Mouse (Mus musculus) small intestine, adult 2 months (tissue): ENCODE results near the gene Gm10134. TPM values are rescaled to one million over a fixed set of nuclear protein-coding genes. Genes with fewer than 3 reads are reported as not detected.

Source experiments
- H3K27ac ChIP-seq: fragments of 200-500 bp; 2 replicates; pipeline ENCODE4 v1.5.1; 2012; ENCODE audit warnings: low read depth, low read length, control low read depth, inconsistent platforms; ENCODE audit not compliant: insufficient read depth
- H3K27me3 ChIP-seq: fragments of 200-500 bp; 2 replicates; pipeline ENCODE4 v1.6.1; 2012; ENCODE audit warnings: mild to moderate bottlenecking, moderate library complexity, low read length, inconsistent platforms; ENCODE audit not compliant: control insufficient read depth, insufficient read depth
- H3K36me3 ChIP-seq: fragments of 200-500 bp; 2 replicates; pipeline ENCODE4 v1.6.1; 2012; ENCODE audit warnings: mild to moderate bottlenecking, low read length, control low read depth, inconsistent platforms; ENCODE audit not compliant: control insufficient read depth, insufficient read depth
- H3K4me1 ChIP-seq: fragments of 200-500 bp; 2 replicates; pipeline ENCODE4 v1.6.1; 2012; ENCODE audit warnings: low read length, inconsistent platforms, mixed read lengths; ENCODE audit not compliant: control insufficient read depth, insufficient read depth, insufficient read length
- H3K4me3 ChIP-seq: fragments of 200-500 bp; 2 replicates; pipeline ENCODE4 v1.5.1; 2012; ENCODE audit warnings: low read depth, mild to moderate bottlenecking, control low read depth, inconsistent platforms, low read length, moderate library complexity
- CTCF ChIP-seq: fragments of 200-500 bp; IDR thresholded peaks from 2 replicates; pipeline ENCODE4 v1.5.1; 2012; ENCODE audit warnings: low read depth, mild to moderate bottlenecking, control low read depth, inconsistent platforms, low read length, moderate library complexity, mixed read lengths; ENCODE audit not compliant: insufficient replicate concordance, insufficient read length; ENCODE audit errors: extremely low read depth
- POLR2A ChIP-seq: fragments of 200-500 bp; IDR thresholded peaks from 2 replicates; pipeline ENCODE4 v1.6.1; 2012; ENCODE audit warnings: low read depth, mild to moderate bottlenecking, control low read depth, inconsistent platforms, low read length, moderate library complexity
- WGBS: fragments of 180-500 bp; shearing (Covaris S2); methylation state at CpG from one replicate; pipeline ENCODE4 v1.1.7; 2018; 5-methylcytosine and 5-hydroxymethylcytosine counted together
- polyA plus RNA-seq: library from polyadenylated mRNA; depleted of rRNA; stranded (reverse); fragments of >200 nt; gene quantifications from 2 replicates; pipeline ENCODE4 v1.2.3, GENCODE M21; 2012

Gene Gm10134
- polyA plus RNA-seq, 1 experiment: 0.57 TPM

DNA sequence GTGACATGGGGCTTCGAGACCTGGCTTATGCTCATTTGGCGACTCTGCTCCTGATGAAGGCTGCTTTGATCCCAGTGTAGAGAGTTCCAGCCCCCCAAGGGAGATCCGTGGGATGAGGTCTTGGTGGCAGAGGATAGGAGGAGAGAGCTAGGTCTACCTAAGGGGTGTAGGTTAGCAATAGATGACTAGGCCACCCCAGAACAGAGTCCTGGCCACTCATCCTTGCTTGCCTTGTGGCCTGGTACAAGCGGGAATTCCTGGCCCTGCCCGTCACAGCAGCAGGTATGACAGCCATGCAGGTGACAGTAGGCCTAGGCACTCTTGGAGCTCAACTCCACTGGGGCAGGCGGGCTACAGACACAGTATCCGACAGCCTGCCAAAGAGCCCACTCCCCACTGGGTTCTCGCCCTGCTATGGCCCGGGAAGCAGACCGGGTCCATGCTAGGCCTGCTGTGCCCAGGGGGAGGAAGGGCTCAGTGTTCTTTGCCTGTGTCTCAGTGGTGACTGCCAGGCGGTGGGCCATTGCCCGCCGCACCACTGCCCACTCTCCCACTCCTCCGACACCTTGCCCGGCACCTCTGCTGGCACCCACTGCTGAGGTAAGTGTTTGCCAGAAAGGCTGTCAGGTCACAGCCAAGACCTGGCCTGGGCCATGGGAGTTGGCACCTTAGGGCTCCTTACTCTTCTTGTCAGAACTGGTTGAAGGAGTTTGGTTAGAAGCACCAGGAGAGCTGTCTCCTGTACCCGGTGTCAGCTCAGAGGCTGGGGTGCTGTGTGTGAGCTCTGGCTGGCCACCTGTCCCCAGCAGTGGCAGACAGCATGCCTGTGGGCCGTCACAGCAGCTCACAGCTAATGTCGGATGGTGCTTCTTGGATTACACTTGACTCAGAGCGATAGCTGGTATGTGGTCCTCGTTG is 21.8 kb downstream of the Gm10134 start:
- Histone ChIP-seq H3K27me3 (no peaks in the 10 kb centered on the region), H3K4me3 (no peak overlapping the region), H3K4me1 (peaks cover 39% of the 10 kb centered on the region), H3K36me3 (no peaks in the 10 kb centered on the region), H3K27ac (no peak overlapping the region)
- TF ChIP-seq CTCF: no peak
- TF ChIP-seq POLR2A: no peak
- 96% methylated on average over 20 of the region's 20 CpGs for WGBS

DNA sequence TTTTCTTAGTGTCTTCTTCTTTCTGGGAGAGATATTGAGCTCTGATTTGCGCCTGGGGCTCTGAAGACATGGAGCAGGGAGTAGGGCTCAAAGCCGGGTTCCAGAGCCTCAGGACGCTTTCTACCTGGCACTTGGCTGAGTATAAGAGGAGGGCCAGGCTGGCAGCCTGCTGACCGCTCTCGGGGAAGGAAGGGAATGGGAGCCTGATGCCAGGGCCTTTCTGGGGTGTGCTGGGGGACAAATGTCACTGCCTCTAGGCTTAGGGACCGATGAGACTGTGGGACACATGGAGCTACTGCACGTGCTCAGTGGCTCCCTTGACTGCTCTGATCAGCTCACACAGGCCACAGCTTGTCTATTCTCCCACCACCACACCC is 22.4 kb downstream of the Gm10134 start:
- no peak overlapping the region for H3K4me3 ChIP-seq
- H3K27ac ChIP-seq: no peak overlapping the region
- H3K27me3 ChIP-seq: no peaks in the 10 kb centered on the region
- TF ChIP-seq POLR2A (no peak), CTCF (no peak)
- WGBS: 95% methylated on average over 7 of the region's 7 CpGs
- H3K36me3 ChIP-seq: no peaks in the 10 kb centered on the region
- H3K4me1 ChIP-seq: peaks cover 42% of the 10 kb centered on the region

DNA sequence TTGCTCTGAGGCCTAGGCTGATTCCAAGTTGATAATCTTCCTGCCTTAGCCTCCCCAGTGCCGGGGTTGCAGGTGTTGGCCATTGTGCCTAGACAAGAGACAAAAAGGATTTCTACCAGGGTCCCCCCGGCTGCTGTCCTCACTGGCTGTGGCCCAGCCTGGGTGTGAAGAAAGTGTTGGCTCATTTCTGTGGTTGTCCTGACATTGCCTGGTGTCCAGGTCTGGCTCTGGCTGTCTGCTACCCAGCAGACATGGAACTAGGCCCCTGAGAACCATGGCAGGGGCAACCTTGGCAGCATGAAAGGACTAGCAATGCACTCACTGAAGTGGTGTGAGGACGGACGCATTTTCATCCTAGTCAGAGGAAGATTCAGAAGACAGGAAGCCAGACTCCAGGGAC is 24.0 kb downstream of the Gm10134 start:
- Histone ChIP-seq H3K27me3 (no peaks in the 10 kb centered on the region), H3K4me1 (peaks cover 38% of the 10 kb centered on the region), H3K4me3 (no peak overlapping the region), H3K36me3 (no peaks in the 10 kb centered on the region), H3K27ac (no peak overlapping the region)
- TF ChIP-seq CTCF (no peak), POLR2A (no peak)
- 85% methylated on average over 4 of the region's 4 CpGs for WGBS

DNA sequence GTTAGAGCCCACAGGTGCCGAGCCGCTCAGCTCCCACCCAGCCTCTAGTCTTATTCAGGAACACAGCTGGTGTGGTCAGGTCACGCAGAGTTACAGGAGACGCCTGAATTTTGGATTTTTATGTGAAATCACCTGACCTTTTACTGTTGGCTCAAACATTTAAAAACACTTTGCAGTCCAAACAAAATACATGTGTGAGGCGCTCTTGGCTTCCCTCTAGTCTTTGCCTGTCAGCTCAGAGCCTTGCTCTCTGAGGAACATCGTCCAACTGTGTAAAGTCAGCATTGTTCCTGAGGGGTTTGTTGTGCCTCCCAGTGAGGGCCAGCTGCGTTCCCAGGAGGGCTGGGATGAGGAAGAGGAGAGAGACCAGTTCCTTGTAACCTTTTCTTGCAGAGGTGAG is 24.4 kb downstream of the Gm10134 start:
- no peak overlapping the region; the same call in 1 of the 2 replicates for H3K27ac ChIP-seq
- H3K4me1 ChIP-seq: peaks cover 36% of the 10 kb centered on the region
- no peak overlapping the region for H3K4me3 ChIP-seq
- H3K36me3 ChIP-seq: no peaks in the 10 kb centered on the region
- WGBS: 82% methylated on average over 7 of the region's 7 CpGs
- no peaks in the 10 kb centered on the region for H3K27me3 ChIP-seq
- TF ChIP-seq CTCF (no peak), POLR2A (no peak)

DNA sequence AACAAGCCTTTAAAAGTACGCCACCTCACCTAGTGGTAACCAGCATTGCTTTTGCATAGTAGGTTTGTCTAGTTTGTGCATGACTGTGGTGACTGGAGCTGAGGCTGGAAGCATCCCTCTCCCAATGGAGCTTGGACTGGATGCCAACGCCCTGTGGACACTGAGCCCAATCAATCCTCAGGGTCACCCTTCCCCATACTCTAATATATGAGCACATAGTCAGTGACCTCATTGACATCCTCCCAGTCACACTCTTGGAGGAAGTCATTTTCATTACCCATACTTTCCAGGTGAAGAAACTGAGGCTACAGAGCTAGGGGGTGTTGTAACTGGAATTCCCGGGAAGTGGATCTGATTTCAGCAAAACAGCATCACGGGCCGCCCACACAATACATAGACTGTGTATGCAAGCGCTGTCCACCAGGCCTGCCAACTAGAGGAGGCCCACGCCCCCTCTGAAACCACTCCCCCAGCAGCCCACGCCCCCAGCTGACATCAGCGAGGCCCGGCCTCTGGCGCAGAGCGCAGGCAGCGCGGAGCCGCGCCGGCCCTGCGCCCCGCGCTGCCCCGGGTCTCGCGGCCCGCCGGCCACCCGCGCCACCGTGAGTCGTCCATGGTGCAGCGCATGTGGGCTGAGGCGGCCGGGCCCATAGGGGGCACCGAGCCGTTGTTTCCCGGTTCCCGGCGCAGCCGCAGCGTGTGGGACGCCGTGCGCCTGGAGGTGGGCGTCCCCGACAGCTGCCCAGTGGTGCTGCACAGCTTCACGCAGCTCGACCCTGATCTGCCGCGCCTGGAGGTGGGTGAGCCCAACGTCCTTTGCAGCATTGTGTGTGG is 27.3 kb downstream of the Gm10134 start:
- Histone ChIP-seq H3K4me3 (peak overlapping the region; percentile 78), H3K4me1 (peaks cover 45% of the 10 kb centered on the region), H3K27ac (peak overlapping the region; percentile 60), H3K27me3 (no peaks in the 10 kb centered on the region), H3K36me3 (no peaks in the 10 kb centered on the region)
- WGBS: 4% methylated on average over 49 of the region's 49 CpGs
- 0 out of 2 replicates have a peak, but pooled peaks have one; percentile 8 for TF ChIP-seq CTCF
- TF ChIP-seq POLR2A: peak; percentile 45; the same call in 1 of the 2 replicates

DNA sequence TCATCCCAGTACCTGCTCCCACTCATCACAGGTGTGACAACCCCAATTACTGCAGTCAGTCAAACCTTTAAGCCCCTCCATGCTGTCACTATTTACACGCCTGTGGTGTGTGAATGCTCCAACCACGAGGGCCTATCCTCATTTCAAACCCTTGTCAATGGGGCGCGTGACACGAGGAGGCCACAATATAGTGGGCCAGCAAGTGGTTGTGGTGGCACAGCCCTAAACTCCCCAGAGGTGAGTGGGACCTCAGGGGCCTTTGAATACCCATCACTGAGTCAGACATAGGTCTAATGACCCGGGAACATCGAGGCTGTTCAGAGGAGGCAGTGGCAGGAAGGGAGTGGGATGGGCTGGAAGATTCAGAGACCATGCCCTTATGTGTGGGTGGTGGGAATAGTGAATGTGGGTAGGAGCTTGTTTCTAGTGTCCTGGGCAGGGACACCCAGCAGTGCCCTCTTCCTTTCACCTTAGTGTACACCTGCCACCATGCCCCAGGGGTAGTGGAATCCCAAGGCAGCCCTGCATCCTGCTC is 28.1 kb downstream of the Gm10134 start:
- peak overlapping the region; percentile 60; the same call in 1 of the 2 replicates for H3K27ac ChIP-seq
- 75% methylated on average over 7 of the region's 7 CpGs for WGBS
- H3K4me1 ChIP-seq: peaks cover 53% of the 10 kb centered on the region

More for the DNA sequence above, 28.1 kb downstream of the Gm10134 start:
- no peaks in the 10 kb centered on the region for H3K27me3 ChIP-seq
- H3K4me3 ChIP-seq: peak overlapping the region; percentile 78
- no peaks in the 10 kb centered on the region for H3K36me3 ChIP-seq
- TF ChIP-seq CTCF: no peak
- no peak for TF ChIP-seq POLR2A
